Mouse (Mus musculus) ES-E14 (cell line): ENCODE results near the gene Sfrp4. TPM values are rescaled to one million over a fixed set of nuclear protein-coding genes. Genes with fewer than 3 reads are reported as not detected.

ENCODE experiments used
- DNase-seq: peaks from one replicate; pipeline ENCODE4 v3.0.0-alpha.2; 2013; ENCODE audit warnings: low read depth, low spot score
- H3K27ac ChIP-seq: 2 replicates; pipeline ENCODE4 v1.5.1; 2012; ENCODE audit warnings: low read depth, mild to moderate bottlenecking, low read length, moderate library complexity, mixed read lengths; ENCODE audit not compliant: poor library complexity, insufficient read depth, severe bottlenecking
- H3K36me3 ChIP-seq: 2 replicates; pipeline ENCODE4 v1.6.1; 2012; ENCODE audit warnings: mild to moderate bottlenecking, low read length, moderate library complexity, mixed read lengths; ENCODE audit not compliant: control insufficient read depth, poor library complexity, insufficient read depth, severe bottlenecking
- H3K4me1 ChIP-seq, 2 experiments: fragments of 150-350 bp in 1 of 2; sonication (generic) in 1 of 2; 2 replicates each; pipeline ENCODE4 v1.6.1; 2012; ENCODE audit warnings: low read length in 2 of 2, mild to moderate bottlenecking in 1 of 2, mixed read lengths in 1 of 2; ENCODE audit not compliant: control insufficient read depth in 2 of 2, insufficient read depth in 2 of 2, poor library complexity in 1 of 2
- H3K4me3 ChIP-seq, 2 experiments: fragments of 150-350 bp in 1 of 2; sonication (generic) in 1 of 2; 2 replicates each; pipeline ENCODE4 v1.5.1; 2012; ENCODE audit warnings: low read length in 2 of 2, low read depth in 1 of 2, mild to moderate bottlenecking in 1 of 2, mixed read lengths in 1 of 2; ENCODE audit not compliant: insufficient read depth in 1 of 2, poor library complexity in 1 of 2, severe bottlenecking in 1 of 2
- H3K9ac ChIP-seq: 2 replicates; pipeline ENCODE4 v1.6.1; 2012; ENCODE audit warnings: low read depth, mild to moderate bottlenecking, low read length, mixed read lengths; ENCODE audit not compliant: poor library complexity, insufficient read depth, severe bottlenecking
- H3K9me3 ChIP-seq: fragments of 150-350 bp; sonication (generic); 2 replicates; pipeline ENCODE4 v1.6.1; 2012; ENCODE audit warnings: low read depth, mild to moderate bottlenecking, low read length; ENCODE audit not compliant: control insufficient read depth, insufficient read depth
- CHD2 ChIP-seq: IDR thresholded peaks from 2 replicates; pipeline ENCODE4 v1.6.1; 2014; ENCODE audit warnings: mild to moderate bottlenecking, low read depth, low read length, inconsistent platforms
- HCFC1 ChIP-seq: IDR thresholded peaks from 2 replicates; pipeline ENCODE4 v1.6.1; 2012; ENCODE audit warnings: low read length, inconsistent platforms, borderline replicate concordance; ENCODE audit not compliant: insufficient read depth
- MAFK ChIP-seq: IDR thresholded peaks from 2 replicates; pipeline ENCODE4 v1.6.1; 2014; ENCODE audit warnings: mild to moderate bottlenecking, low read depth, low read length, inconsistent platforms; ENCODE audit not compliant: insufficient read depth
- ZC3H11A ChIP-seq: IDR thresholded peaks from 2 replicates; pipeline ENCODE4 v1.6.1; 2012; ENCODE audit warnings: low read depth, mild to moderate bottlenecking, inconsistent platforms, low read length, borderline replicate concordance
- ZNF384 ChIP-seq: IDR thresholded peaks from 2 replicates; pipeline ENCODE4 v1.6.1; 2012; ENCODE audit warnings: low read depth, low read length, inconsistent platforms
- in situ Hi-C, 2 experiments: fragments of 600-800 bp; cut with MboI; formaldehyde crosslinking; loops; one replicate each; pipeline ENCODE4 v1.15.1; 2025; ENCODE audit warnings: low sequenced_read_pairs in 2 of 2, inconsistent platforms in 1 of 2; ENCODE audit not compliant: unreplicated experiment in 2 of 2
- total RNA-seq: library from RNA; depleted of rRNA; stranded (reverse); fragments of 300-350 nt; gene quantifications from 2 replicates; pipeline ENCODE4 v1.2.3, GENCODE M21; 2012

The Sfrp4 gene
- total RNA-seq, 1 experiment, result 6.4 TPM

DNA sequence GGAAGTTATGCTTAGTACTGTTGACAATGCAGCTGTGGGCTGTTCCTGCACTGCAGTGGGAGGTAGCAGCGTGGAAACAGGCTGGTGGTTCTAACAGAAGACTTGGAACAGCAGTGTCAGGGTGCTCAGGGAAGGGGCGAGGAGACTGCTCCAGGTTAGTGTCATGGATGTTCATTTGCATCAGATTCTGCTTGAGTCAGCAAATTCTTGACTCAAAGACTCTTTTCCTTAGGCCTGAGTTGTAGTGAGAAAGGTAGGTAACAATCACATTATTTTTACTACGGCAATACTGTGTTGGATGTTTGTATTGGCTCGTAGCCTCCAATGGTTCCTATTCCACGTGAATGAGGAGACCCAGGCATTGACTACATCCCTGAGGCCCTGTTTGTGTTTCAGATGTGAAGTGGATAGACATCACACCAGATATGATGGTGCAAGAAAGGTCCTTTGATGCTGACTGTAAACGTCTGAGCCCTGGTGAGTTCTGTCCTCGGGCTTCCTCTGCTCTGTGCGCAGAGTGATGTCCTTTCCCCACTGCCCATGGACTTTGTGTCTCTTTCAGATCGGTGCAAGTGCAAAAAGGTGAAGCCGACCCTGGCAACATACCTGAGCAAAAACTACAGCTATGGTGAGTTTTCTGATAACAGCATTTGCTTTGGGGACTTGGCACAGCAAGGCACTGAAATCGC is 1.9 kb downstream of the Sfrp4 start:
- in situ Hi-C loops, result loop anchor here (25.0 kb wide), 1 partner anchor 262 kb away; no protein-coding TSS in a partner anchor
- TF ChIP-seq CHD2 (no peak), MAFK (peak; percentile 92)
- H3K9me3 ChIP-seq, result no peaks in the 10 kb centered on the region

GRCm38 (mm10) chr13:19626473-19626872 is 3.6 kb downstream of the Sfrp4 start:
- H3K9me3 ChIP-seq, result no peaks in the 10 kb centered on the region
- TF ChIP-seq HCFC1, result no peak
- no peak for TF ChIP-seq MAFK
- no peak for TF ChIP-seq ZC3H11A
- no peak for TF ChIP-seq ZNF384
- TF ChIP-seq CHD2, result no peak
- no peak overlapping the region for H3K4me3 ChIP-seq
- H3K27ac ChIP-seq, result no peak overlapping the region
- no peak for DNase-seq
- peaks cover 9 to 18% of the 10 kb centered on the region in 2 experiments for H3K4me1 ChIP-seq
- in situ Hi-C loops, result loop anchor here (25.0 kb wide), 1 partner anchor 264 kb away; no protein-coding TSS in a partner anchor
- no peak overlapping the region for H3K9ac ChIP-seq
- no peaks in the 10 kb centered on the region for H3K36me3 ChIP-seq

More for the DNA sequence above, 1.9 kb downstream of the Sfrp4 start:
- Histone ChIP-seq H3K4me3 (peak overlapping the region in 1 of 2 experiments; percentile 48; a peak in 1 of 4 replicates), H3K27ac (no peak overlapping the region), H3K9ac (no peak overlapping the region), H3K4me1 (peaks cover 7 to 8% of the 10 kb centered on the region in 2 experiments; a peak in 2 of 4 replicates), H3K36me3 (no peaks in the 10 kb centered on the region)
- no peak for DNase-seq

GRCm38 (mm10) chr13:19630768-19631709 is 8.1 kb downstream of the Sfrp4 start:
- Histone ChIP-seq H3K4me3 (0 out of 4 replicates have a peak overlapping the region, but pooled peaks of 1 of the 2 experiments have one; percentile 8), H3K4me1 (peaks cover 8 to 19% of the 10 kb centered on the region in 2 experiments), H3K27ac (peak overlapping the region; percentile 15), H3K36me3 (no peaks in the 10 kb centered on the region), H3K9ac (no peak overlapping the region), H3K9me3 (no peaks in the 10 kb centered on the region)
- in situ Hi-C loops, result loop anchor here (25.0 kb wide), 1 partner anchor 269 kb away; no protein-coding TSS in a partner anchor
- TF ChIP-seq MAFK (no peak), ZNF384 (no peak), CHD2 (peak; percentile 54; the same call in 1 of the 2 replicates), ZC3H11A (no peak), HCFC1 (no peak)
- peak; percentile 70 for DNase-seq

GRCm38 (mm10) chr13:19636131-19636530 is 13.2 kb downstream of the Sfrp4 start:
- Histone ChIP-seq H3K36me3 (no peaks in the 10 kb centered on the region), H3K4me1 (peaks cover 3 to 5% of the 10 kb centered on the region in 2 experiments; a peak in 2 of 4 replicates), H3K4me3 (no peak overlapping the region), H3K27ac (no peak overlapping the region), H3K9me3 (no peaks in the 10 kb centered on the region), H3K9ac (no peak overlapping the region)
- in situ Hi-C loops, result loop anchor here (25.0 kb wide), 1 partner anchor 274 kb away; no protein-coding TSS in a partner anchor
- TF ChIP-seq ZNF384 (no peak), ZC3H11A (peak; percentile 81)
- peak; percentile 40 for DNase-seq
